Mouse (Mus musculus): ENCODE measurements around the gene Plcb4.

DNA sequence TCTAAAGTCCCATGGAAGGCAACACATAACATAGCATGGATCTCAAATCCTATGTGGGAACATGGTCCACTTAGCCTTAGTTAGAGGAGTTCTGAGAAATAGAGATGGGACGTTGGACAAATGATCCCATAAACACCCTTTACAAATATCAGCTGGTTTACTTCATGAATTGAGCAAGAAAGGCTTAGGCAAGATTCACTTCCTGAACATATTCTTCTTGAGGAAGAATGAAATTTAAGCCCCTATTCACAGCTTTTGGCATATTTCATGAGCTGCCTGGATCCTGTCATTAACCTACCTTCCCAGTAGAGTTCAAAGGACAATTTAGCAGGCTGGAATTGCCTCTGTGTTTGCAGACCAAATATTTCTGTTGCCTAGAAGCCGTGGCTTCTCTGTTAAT, 161.9 kb downstream of the Plcb4 start:
- TF ChIP-seq ZNF384 (IDR thresholded peaks at IDR 0.05; ENCODE audit: low read depth, low read length) (no peak), MAFK (IDR thresholded peaks at IDR 0.05; ENCODE audit: insufficient read depth, low read depth, low read length) (no peak), HCFC1 (IDR thresholded peaks at IDR 0.05; ENCODE audit: borderline replicate concordance, insufficient read depth, low read length) (no peak), CHD2 (IDR thresholded peaks at IDR 0.05; ENCODE audit: low read depth, low read length) (no peak)
